ENCODE assay signal across 29 mouse cellular contexts in genomic region chr2:169397758-169398157, GRCm38 (mm10).
DNase-seq lines count a peak whose midpoint lies in the region; ATAC-seq lines count a peak whose summit lies in the region.
"Had no signal": no experiment of that assay in that cellular context is flagged by ENCODE, and none has a peak within 500 bp of the region (broad histone marks: within the 10 kb centered on the region; RNA-seq: fewer than 3 reads in every experiment).

No protein-coding gene starts in this region.

- H3K9ac ChIP-seq in limb, embryonic 12.5 days (replicated peaks) = no peak overlapping the region
- no peak overlapping the region for H3K9ac ChIP-seq in neural tube, embryonic 14.5 days (replicated peaks; ENCODE audit: low read depth, low read length)
- H3K9ac ChIP-seq: hindbrain, embryonic 15.5 days; kidney, embryonic 15.5 days; limb, embryonic 15.5 days; liver, embryonic 14.5 days had no signal

- no peak overlapping the region for H3K4me3 ChIP-seq in limb, embryonic 12.5 days (replicated peaks)
- H3K4me3 ChIP-seq in neural tube, embryonic 14.5 days (ENCODE audit: low read depth, low read length) = no peak overlapping the region
- H3K4me3 ChIP-seq: erythroblast, embryonic 14.5 days; hindbrain, embryonic 10.5 days; hindbrain, embryonic 15.5 days; kidney, embryonic 15.5 days; limb, embryonic 15.5 days had no signal

- no peak overlapping the region for H3K27ac ChIP-seq in limb, embryonic 12.5 days
- H3K27ac ChIP-seq in neural tube, embryonic 14.5 days (ENCODE audit: low read depth, low read length) = no peak overlapping the region
- H3K27ac ChIP-seq: hindbrain, embryonic 10.5 days; hindbrain, embryonic 15.5 days; kidney, embryonic 15.5 days; limb, embryonic 15.5 days; liver, embryonic 14.5 days; macrophage had no signal

- no peaks in the 10 kb centered on the region for H3K9me3 ChIP-seq in limb, embryonic 12.5 days
- no peaks in the 10 kb centered on the region for H3K9me3 ChIP-seq in neural tube, embryonic 14.5 days (ENCODE audit: control insufficient read depth, low read length)
- H3K9me3 ChIP-seq: hindbrain, embryonic 10.5 days; hindbrain, embryonic 15.5 days; kidney, embryonic 15.5 days; limb, embryonic 15.5 days had no signal

- DNase-seq in embryo, embryonic 11 days = peak; percentile 26
- DNase-seq in embryo, embryonic 9.5 days (ENCODE audit: extremely low spot score) = no peak
- DNase-seq in embryo, embryonic 11.5 days (ENCODE audit: low read depth, low spot score) = peak; percentile 11
- no peak for DNase-seq in adrenal gland, postnatal 36 days
- DNase-seq in right cerebral cortex, postnatal 4 days = no peak
- DNase-seq: cerebellum, adult 2 months; cerebellum, postnatal 14 days; gastrocnemius, postnatal 10 days; heart, postnatal 14 days; kidney, adult 18-20 months; kidney, postnatal 36 days; layer of hippocampus, postnatal 36 days; midbrain, embryonic 14.5 days; retina, postnatal 1 day; right cerebral cortex, postnatal 25 days; spleen, adult 18-20 months; thymus, postnatal 14 days had no signal

- 16% methylated on average over 6 of the region's 6 CpGs for WGBS in limb, embryonic 12.5 days
- WGBS in neural tube, embryonic 14.5 days = 7% methylated on average over 6 of the region's 6 CpGs

- ATAC-seq in limb, embryonic 12.5 days (ENCODE audit: insufficient number of reproducible peaks, insufficient read depth, low FRiP score, low TSS enrichment, low read depth) = no peak
- peak; percentile 74; the same call in 1 of the 2 replicates for ATAC-seq in neural tube, embryonic 14.5 days (ENCODE audit: low read depth)
- ATAC-seq: forebrain, embryonic 16.5 days; Patski had no signal

- H3K27me3 ChIP-seq in limb, embryonic 12.5 days = peaks cover 11% of the 10 kb centered on the region
- no peaks in the 10 kb centered on the region for H3K27me3 ChIP-seq in neural tube, embryonic 14.5 days (ENCODE audit: control insufficient read depth, insufficient read depth, low read length)
- H3K27me3 ChIP-seq: hindbrain, embryonic 15.5 days; limb, embryonic 15.5 days; Patski had no signal

- H3K4me2 ChIP-seq in limb, embryonic 12.5 days = peak overlapping the region; percentile 31
- H3K4me2 ChIP-seq in neural tube, embryonic 14.5 days (ENCODE audit: low read depth, low read length) = no peak overlapping the region
- H3K4me2 ChIP-seq: hindbrain, embryonic 15.5 days; kidney, embryonic 15.5 days; limb, embryonic 15.5 days had no signal

- H3K4me1 ChIP-seq in limb, embryonic 12.5 days (replicated peaks) = peaks cover 16% of the 10 kb centered on the region
- peaks cover 5% of the 10 kb centered on the region; the same call in 1 of the 2 replicates for H3K4me1 ChIP-seq in neural tube, embryonic 14.5 days (ENCODE audit: control insufficient read depth, insufficient read depth, low read length)
- H3K4me1 ChIP-seq: hindbrain, embryonic 10.5 days had no signal

- no peaks in the 10 kb centered on the region for H3K36me3 ChIP-seq in limb, embryonic 12.5 days
- no peaks in the 10 kb centered on the region for H3K36me3 ChIP-seq in neural tube, embryonic 14.5 days (ENCODE audit: control insufficient read depth, insufficient read depth, low read length)
- H3K36me3 ChIP-seq: G1E; hindbrain, embryonic 10.5 days; hindbrain, embryonic 15.5 days; kidney, embryonic 15.5 days; limb, embryonic 15.5 days had no signal

Comparison
In these comparisons a context has a peak if more than half of its experiments do, and no peak if none do; other contexts are left out.
1. DNase-seq: peak in embryo, embryonic 11 days (single experiment) and embryo, embryonic 11.5 days (single experiment); none in embryo, embryonic 9.5 days (single experiment), adrenal gland, postnatal 36 days (0 of 2) and right cerebral cortex, postnatal 4 days (single experiment).